Comparison of ENCODE assay signal across 8 mouse cellular contexts in genomic region chr17:12120268-12120667, GRCm38 (mm10). TPM values are rescaled to one million over a fixed set of nuclear protein-coding genes. Genes with fewer than 3 reads are reported as not detected.
DNase-seq lines count a peak whose midpoint lies in the region; ATAC-seq and TF ChIP-seq lines count a peak whose summit lies in the region.

No protein-coding gene starts in this region.

- ATAC-seq in heart, embryonic 12.5 days (ENCODE audit: insufficient number of reproducible peaks, low FRiP score) = no peak
- no peak for ATAC-seq in hindbrain, embryonic 11.5 days (ENCODE audit: low FRiP score)
- ATAC-seq in megakaryocyte progenitor cell, adult 5-6 weeks (replicated peaks; ENCODE audit: poor library complexity) = no peak

- H3K9me3 ChIP-seq in heart, embryonic 12.5 days (replicated peaks) = no peaks in the 10 kb centered on the region; the same call in 1 of the 2 replicates
- peaks cover 8% of the 10 kb centered on the region for H3K9me3 ChIP-seq in ES-Bruce4 (replicated peaks; ENCODE audit: control insufficient read depth, insufficient read depth, low read length, poor library complexity, severe bottlenecking)
- no peaks in the 10 kb centered on the region for H3K9me3 ChIP-seq in hindbrain, embryonic 11.5 days (ENCODE audit: control insufficient read depth, low read length)
- H3K9me3 ChIP-seq in midbrain, embryonic 10.5 days (replicated peaks) = no peaks in the 10 kb centered on the region

- no peak for TF ChIP-seq POLR2A in ES-Bruce4 (IDR thresholded peaks at IDR 0.05; ENCODE audit: insufficient read depth, low read length)

- H3K4me3 ChIP-seq in heart, embryonic 12.5 days = peak overlapping the region; percentile 89
- H3K4me3 ChIP-seq in ES-Bruce4 (ENCODE audit: low read depth, low read length) = peak overlapping the region; percentile 57
- H3K4me3 ChIP-seq in hindbrain, embryonic 11.5 days (ENCODE audit: low read depth, low read length) = peak overlapping the region; percentile 68
- H3K4me3 ChIP-seq in midbrain, embryonic 10.5 days = peak overlapping the region; percentile 72

- no peak for DNase-seq in heart, adult 11 months
- no peak for DNase-seq in hindbrain, embryonic 11.5 days (ENCODE audit: low spot score)
- no peak for DNase-seq in midbrain, embryonic 10.5 days (ENCODE audit: low spot score)
- DNase-seq in urinary bladder, adult 18-20 months (ENCODE audit: low spot score in 2 of 2) = no peak
- DNase-seq in cerebellum, adult 9-10 months = no peak

- H3K27me3 ChIP-seq in heart, embryonic 12.5 days (replicated peaks) = no peaks in the 10 kb centered on the region
- H3K27me3 ChIP-seq in ES-Bruce4 (ENCODE audit: control insufficient read depth, insufficient read depth, low read length, poor library complexity, severe bottlenecking) = no peaks in the 10 kb centered on the region
- H3K27me3 ChIP-seq in hindbrain, embryonic 11.5 days (ENCODE audit: control insufficient read depth, insufficient read depth, low read length) = no peaks in the 10 kb centered on the region
- no peaks in the 10 kb centered on the region for H3K27me3 ChIP-seq in midbrain, embryonic 10.5 days (ENCODE audit: low read depth, poor library complexity, severe bottlenecking)

- TF ChIP-seq EP300 in ES-Bruce4 (IDR thresholded peaks at IDR 0.05; ENCODE audit: insufficient read depth, low read depth, low read length) = no peak

- peak overlapping the region; percentile 44 for H3K4me2 ChIP-seq in heart, embryonic 12.5 days
- H3K4me2 ChIP-seq in hindbrain, embryonic 11.5 days (replicated peaks; ENCODE audit: low read depth, low read length) = peak overlapping the region; percentile 90

- peaks cover 9% of the 10 kb centered on the region for H3K36me3 ChIP-seq in heart, embryonic 12.5 days
- peaks cover 6% of the 10 kb centered on the region; the same call in 1 of the 2 replicates for H3K36me3 ChIP-seq in ES-Bruce4 (ENCODE audit: control insufficient read depth, insufficient read depth, low read length, poor library complexity, severe bottlenecking)
- no peaks in the 10 kb centered on the region; the same call in 1 of the 2 replicates for H3K36me3 ChIP-seq in hindbrain, embryonic 11.5 days (ENCODE audit: control insufficient read depth, insufficient read depth, low read length)
- H3K36me3 ChIP-seq in midbrain, embryonic 10.5 days = peaks cover 17% of the 10 kb centered on the region

- peaks cover 9% of the 10 kb centered on the region for H3K4me1 ChIP-seq in heart, embryonic 12.5 days (replicated peaks)
- peaks cover 4% of the 10 kb centered on the region for H3K4me1 ChIP-seq in ES-Bruce4 (ENCODE audit: control insufficient read depth, insufficient read depth, low read length)
- H3K4me1 ChIP-seq in hindbrain, embryonic 11.5 days (replicated peaks; ENCODE audit: control insufficient read depth, insufficient read depth, low read length) = no peaks in the 10 kb centered on the region
- H3K4me1 ChIP-seq in midbrain, embryonic 10.5 days = peaks cover 32% of the 10 kb centered on the region

- 0 out of 2 replicates have a peak overlapping the region, but pooled peaks have one; percentile 2 for H3K9ac ChIP-seq in heart, embryonic 12.5 days
- H3K9ac ChIP-seq in ES-Bruce4 (ENCODE audit: low read depth, poor library complexity, severe bottlenecking) = peak overlapping the region; percentile 32
- H3K9ac ChIP-seq in hindbrain, embryonic 11.5 days (ENCODE audit: low read depth, low read length) = peak overlapping the region; percentile 29; the same call in 1 of the 2 replicates

- TF ChIP-seq CTCF in ES-Bruce4 (IDR thresholded peaks at IDR 0.05; ENCODE audit: low read depth, low read length) = no peak

- H3K27ac ChIP-seq in heart, embryonic 12.5 days (ENCODE audit: poor library complexity, severe bottlenecking) = no peak overlapping the region
- H3K27ac ChIP-seq in ES-Bruce4 (ENCODE audit: insufficient read depth, low read length) = peak overlapping the region; percentile 71
- no peak overlapping the region for H3K27ac ChIP-seq in hindbrain, embryonic 11.5 days (ENCODE audit: low read depth, low read length)
- peak overlapping the region; percentile 96 for H3K27ac ChIP-seq in midbrain, embryonic 10.5 days (replicated peaks)

- 40% methylated on average over 5 of the region's 5 CpGs for WGBS in heart, embryonic 12.5 days
- WGBS in hindbrain, embryonic 11.5 days = 40% methylated on average over 5 of the region's 5 CpGs
- 38% methylated on average over 5 of the region's 5 CpGs for WGBS in midbrain, embryonic 10.5 days

RNA-seq across cellular contexts. Expression of gene Agpat4, which starts 1.8 kb away (rescaled TPM):
- 20.3 and 21.1 TPM in 2 replicates for polyA plus RNA-seq in heart, embryonic 12.5 days (2016; fragmentation: Nextera tagmentation; extraction: Ambion mirVana)
- polyA plus RNA-seq in ES-Bruce4 (2011; ENCODE audit: insufficient read depth, insufficient read length, low read depth, missing spikeins) = 80.4 and 83.7 TPM in 2 replicates
- polyA plus RNA-seq in hindbrain, embryonic 11.5 days (2014; fragmentation: Nextera tagmentation; extraction: Ambion mirVana) = 23.9 and 28.5 TPM in 2 replicates
- 43.4 and 43.7 TPM in 2 replicates for polyA plus RNA-seq in midbrain, embryonic 10.5 days (2016; fragmentation: Nextera tagmentation; extraction: Ambion mirVana)
- total RNA-seq in megakaryocyte progenitor cell, adult 5-6 weeks (2015) = 0.81 and 1.7 TPM in 2 replicates
- 0.54 and 2.6 TPM in 2 replicates for total RNA-seq in megakaryocyte progenitor cell, adult 5-6 weeks (2017)

Comparison
In these comparisons a context has a peak if more than half of its experiments do, and no peak if none do; other contexts are left out.
1. H3K27ac ChIP-seq: peak in ES-Bruce4 (single experiment) and midbrain, embryonic 10.5 days (single experiment); none in heart, embryonic 12.5 days (single experiment) and hindbrain, embryonic 11.5 days (single experiment).
2. Peak in every context shown above with its lines, with median percentiles within 50 percentile points of each other: H3K4me3 ChIP-seq and H3K9ac ChIP-seq.